Mouse (Mus musculus) liver (tissue): ENCODE measurements around the gene Igdcc4.

Experiments used
- DNase-seq: peaks from one replicate; pipeline ENCODE4 v3.0.0-alpha.2; 2020; ENCODE audit warnings: mixed read lengths

Gene Igdcc4

GRCm38 (mm10) chr9:65113694-65114093 is 12.4 kb downstream of the Igdcc4 start:
- DNase-seq, result no peak

- DNase-seq, result no peak
Measured at GRCm38 (mm10) chr9:65115891-65116290, 14.6 kb downstream of the Igdcc4 start.

- no peak for DNase-seq
Measured at GRCm38 (mm10) chr9:65117516-65117915, 16.2 kb downstream of the Igdcc4 start.

GRCm38 (mm10) chr9:65120935-65121334 is 19.6 kb downstream of the Igdcc4 start:
- peak; percentile 66 for DNase-seq

- DNase-seq, result no peak
Measured at GRCm38 (mm10) chr9:65122545-65122944, 21.3 kb downstream of the Igdcc4 start.

GRCm38 (mm10) chr9:65123552-65124168 is 22.4 kb downstream of the Igdcc4 start:
- peak; percentile 48 for DNase-seq

- peak; percentile 61 for DNase-seq
Measured at GRCm38 (mm10) chr9:65128123-65128815, 27.0 kb downstream of the Igdcc4 start.

GRCm38 (mm10) chr9:65131717-65132116 is 30.4 kb downstream of the Igdcc4 start:
- no peak for DNase-seq

GRCm38 (mm10) chr9:65133739-65134138 is 32.5 kb downstream of the Igdcc4 start:
- DNase-seq, result peak; percentile 79

GRCm38 (mm10) chr9:65135126-65135525 is 33.8 kb downstream of the Igdcc4 start:
- DNase-seq, result no peak

GRCm38 (mm10) chr9:65140491-65140890 is 39.2 kb downstream of the Igdcc4 start:
- DNase-seq, result no peak

- DNase-seq, result peak; percentile 50
Measured at GRCm38 (mm10) chr9:65140936-65141305, 39.6 kb downstream of the Igdcc4 start, which contains the start of gene Igdcc3. Gene Igdcc3 (plus strand): TSS chr9:65141189.

- DNase-seq, result peak; percentile 34
Measured at GRCm38 (mm10) chr9:65141306-65141975, 40.2 kb downstream of the Igdcc4 start.

GRCm38 (mm10) chr9:65141976-65142318 is 40.7 kb downstream of the Igdcc4 start:
- DNase-seq, result no peak

GRCm38 (mm10) chr9:65142399-65142798 is 41.1 kb downstream of the Igdcc4 start:
- no peak for DNase-seq

GRCm38 (mm10) chr9:65146001-65146400 is 44.7 kb downstream of the Igdcc4 start:
- no peak for DNase-seq

- DNase-seq, result no peak
Measured at GRCm38 (mm10) chr9:65148507-65148906, 47.2 kb downstream of the Igdcc4 start.

GRCm38 (mm10) chr9:65152711-65153330 is 51.5 kb downstream of the Igdcc4 start:
- no peak for DNase-seq

GRCm38 (mm10) chr9:65153331-65153711 is 52.0 kb downstream of the Igdcc4 start:
- DNase-seq, result no peak

- no peak for DNase-seq
Measured at GRCm38 (mm10) chr9:65154692-65155455, 53.6 kb downstream of the Igdcc4 start.

- no peak for DNase-seq
Measured at GRCm38 (mm10) chr9:65156604-65157003, 55.3 kb downstream of the Igdcc4 start.

- DNase-seq, result no peak
Measured at GRCm38 (mm10) chr9:65157631-65158030, 56.3 kb downstream of the Igdcc4 start.

- no peak for DNase-seq
Measured at GRCm38 (mm10) chr9:65161188-65161587, 59.9 kb downstream of the Igdcc4 start.
